Comparison of ENCODE assay signal across 8 mouse cellular contexts in the genomic region with DNA sequence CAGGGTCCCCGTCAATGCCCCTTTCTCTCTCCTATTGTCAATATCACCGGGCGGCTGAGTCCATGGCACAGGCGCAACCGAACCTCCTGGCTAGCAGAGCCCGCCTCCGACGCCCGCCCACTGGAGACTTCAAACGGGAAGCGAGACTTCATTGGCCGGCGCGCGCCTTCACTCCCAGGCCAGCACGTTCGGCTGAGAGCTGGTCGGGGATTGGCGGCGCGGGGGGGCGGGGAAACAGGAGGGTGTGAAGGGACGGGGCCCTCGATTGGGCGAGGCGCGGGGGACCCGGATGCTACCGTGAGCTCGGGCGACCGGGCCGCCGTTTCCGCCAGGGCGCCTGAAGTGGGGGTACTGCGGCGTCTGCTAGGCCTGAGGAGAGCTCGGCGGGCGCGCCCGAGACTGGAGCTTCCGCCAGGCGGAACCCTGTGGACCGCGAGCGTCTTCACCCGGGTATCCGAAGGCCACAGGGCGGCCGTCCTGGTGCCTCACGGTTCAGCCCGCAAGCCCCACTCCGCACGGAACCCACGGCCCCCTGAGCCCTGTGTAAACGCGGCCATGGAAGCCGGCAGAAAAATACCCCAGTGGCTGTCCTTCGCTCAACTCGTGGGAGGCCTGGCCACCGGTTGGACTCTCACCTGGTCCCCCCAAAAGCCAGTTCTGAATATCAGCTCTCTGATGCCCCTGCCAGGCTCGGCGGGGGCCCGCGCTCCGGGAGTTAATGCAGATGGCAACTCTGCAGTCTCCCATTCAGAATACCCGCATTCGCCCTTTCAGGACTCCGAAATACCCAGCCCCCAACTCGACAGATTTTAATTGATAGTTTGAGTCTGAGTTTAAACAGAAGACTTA. TPM values are rescaled to one million over a fixed set of nuclear protein-coding genes. Genes with fewer than 3 reads are reported as not detected.
DNase-seq lines count a peak whose midpoint lies in the region; ATAC-seq and TF ChIP-seq lines count a peak whose summit lies in the region.

Gene Ppp2r5e (minus strand): TSS at position 92 of the 849 bp plus-strand sequence.

- ATAC-seq in forebrain, postnatal 0 days = peak; percentile 99
- ATAC-seq in lung, embryonic 15.5 days (ENCODE audit: borderline replicate concordance, extremely low read depth, low FRiP score, low TSS enrichment) = peak; percentile 100

- peak; percentile 98 for DNase-seq in MEL (ENCODE audit: low read depth, low spot score)
- peak; percentile 98 to 99 for DNase-seq in cerebellum, adult 2 months
- peak; percentile 98 for DNase-seq in forebrain, postnatal 0 days
- DNase-seq in heart, postnatal 4 days = peak; percentile 99
- peak; percentile 98 for DNase-seq in layer of hippocampus, adult 8-10 months (ENCODE audit: low spot score in 2 of 2)
- DNase-seq in ovary, adult 18-20 months (ENCODE audit: low spot score) = peak; percentile 98
- DNase-seq in thymus, postnatal 0 days (ENCODE audit: low spot score) = peak; percentile 98

- H3K27me3 ChIP-seq in MEL (ENCODE audit: control insufficient read depth in 1 of 2, insufficient read depth in 2 of 2, low read length in 2 of 2) = no peaks in the 10 kb centered on the region
- H3K27me3 ChIP-seq in cerebellum, adult 2 months (ENCODE audit: control insufficient read depth, insufficient read depth, low read length) = no peaks in the 10 kb centered on the region
- H3K27me3 ChIP-seq in forebrain, postnatal 0 days (ENCODE audit: insufficient read depth, low read length) = no peaks in the 10 kb centered on the region
- no peaks in the 10 kb centered on the region for H3K27me3 ChIP-seq in lung, embryonic 15.5 days

- TF ChIP-seq EP300 in MEL (IDR thresholded peaks at IDR 0.05; ENCODE audit: low read depth in 1 of 2, low read length in 2 of 2) = no peak

- peak within 1 kb of the TSS; percentile 72 for H3K4me2 ChIP-seq in forebrain, postnatal 0 days (ENCODE audit: low read depth)
- H3K4me2 ChIP-seq in lung, embryonic 15.5 days = peak within 1 kb of the TSS; percentile 80

- H3K4me3 ChIP-seq in MEL (ENCODE audit: control insufficient read depth in 1 of 2, insufficient read depth in 1 of 2, low read depth in 2 of 2, low read length in 2 of 2) = peak within 1 kb of the TSS; percentile 98
- H3K4me3 ChIP-seq in cerebellum, adult 2 months (replicated peaks; ENCODE audit: insufficient read depth, low read depth, low read length) = peak within 1 kb of the TSS; percentile 82
- peak within 1 kb of the TSS; percentile 65 for H3K4me3 ChIP-seq in forebrain, postnatal 0 days (ENCODE audit: low read depth, low read length)
- H3K4me3 ChIP-seq in lung, embryonic 15.5 days = peak within 1 kb of the TSS; percentile 96

- TF ChIP-seq CTCF in MEL (IDR thresholded peaks at IDR 0.05 in 2 of 3, conservative IDR thresholded peaks at IDR 0.05 in 1 of 3; ENCODE audit: control insufficient read depth in 1 of 3, insufficient read depth in 1 of 3, low read depth in 2 of 3, low read length in 3 of 3, poor library complexity in 1 of 3, severe bottlenecking in 1 of 3) = no peak
- no peak for TF ChIP-seq CTCF in cerebellum, adult 2 months (IDR thresholded peaks at IDR 0.05; ENCODE audit: borderline replicate concordance, insufficient read depth, low read depth, low read length)
- peak; percentile 29; the same call in 1 of the 2 replicates for TF ChIP-seq CTCF in forebrain, postnatal 0 days (IDR thresholded peaks at IDR 0.05; ENCODE audit: low read depth)

- H3K79me2 ChIP-seq in MEL (ENCODE audit: control insufficient read depth, insufficient read depth, low read length, poor library complexity) = peaks cover 28% of the 10 kb centered on the region

- peak within 1 kb of the TSS; percentile 99 for H3K9ac ChIP-seq in MEL (ENCODE audit: control insufficient read depth, low read depth, low read length, poor library complexity, severe bottlenecking)
- H3K9ac ChIP-seq in forebrain, postnatal 0 days = peak within 1 kb of the TSS; percentile 81
- H3K9ac ChIP-seq in lung, embryonic 15.5 days = peak within 1 kb of the TSS; percentile 97

- peaks cover 9 to 12% of the 10 kb centered on the region in 2 experiments; a peak in 3 of 4 replicates for H3K4me1 ChIP-seq in MEL (ENCODE audit: control insufficient read depth in 1 of 2, insufficient read depth in 2 of 2, low read length in 2 of 2)
- H3K4me1 ChIP-seq in cerebellum, adult 2 months (ENCODE audit: control insufficient read depth, insufficient read depth, low read length) = peaks cover 12% of the 10 kb centered on the region
- H3K4me1 ChIP-seq in forebrain, postnatal 0 days (ENCODE audit: insufficient read depth) = peaks cover 4% of the 10 kb centered on the region; the same call in 1 of the 2 replicates
- peaks cover 20% of the 10 kb centered on the region for H3K4me1 ChIP-seq in lung, embryonic 15.5 days

- TF ChIP-seq POLR2A in MEL (IDR thresholded peaks at IDR 0.05; ENCODE audit: control insufficient read depth in 1 of 2, insufficient read depth in 1 of 2, low read depth in 1 of 2, low read length in 2 of 2, poor library complexity in 1 of 2) = peak; percentile 91 to 94
- TF ChIP-seq POLR2A in cerebellum, adult 2 months (IDR thresholded peaks at IDR 0.05; ENCODE audit: borderline replicate concordance, insufficient read depth, low read length) = peak; percentile 71

- WGBS in cerebellum, adult 2 months = under 1% methylated on average over 72 of the region's 72 CpGs
- 2% methylated on average over 72 of the region's 72 CpGs for WGBS in forebrain, postnatal 0 days
- WGBS in lung, embryonic 15.5 days = under 1% methylated on average over 72 of the region's 72 CpGs

- no peak for TF ChIP-seq RAD21 in MEL (IDR thresholded peaks at IDR 0.05; ENCODE audit: low read depth, low read length)

- peak within 1 kb of the TSS; percentile 79 for H3K27ac ChIP-seq in MEL (ENCODE audit: control insufficient read depth, low read depth, low read length)
- H3K27ac ChIP-seq in cerebellum, adult 2 months (ENCODE audit: insufficient read depth, low read length) = peak within 1 kb of the TSS; percentile 100
- peak within 1 kb of the TSS; percentile 98 for H3K27ac ChIP-seq in forebrain, postnatal 0 days (ENCODE audit: low read depth, low read length)
- H3K27ac ChIP-seq in lung, embryonic 15.5 days = peak within 1 kb of the TSS; percentile 95

- no peaks in the 10 kb centered on the region for H3K9me3 ChIP-seq in MEL (replicated peaks; ENCODE audit: insufficient read depth, low read length)
- no peaks in the 10 kb centered on the region for H3K9me3 ChIP-seq in forebrain, postnatal 0 days (ENCODE audit: low read length)
- H3K9me3 ChIP-seq in lung, embryonic 15.5 days = no peaks in the 10 kb centered on the region

- H3K36me3 ChIP-seq in MEL (ENCODE audit: control insufficient read depth in 1 of 2, insufficient read depth in 2 of 2, low read length in 2 of 2) = peaks cover 13 to 17% of the 10 kb centered on the region in 2 experiments
- H3K36me3 ChIP-seq in forebrain, postnatal 0 days (ENCODE audit: insufficient read depth) = peaks cover 5% of the 10 kb centered on the region
- H3K36me3 ChIP-seq in lung, embryonic 15.5 days = peaks cover 6% of the 10 kb centered on the region; the same call in 1 of the 2 replicates

TF ChIP-seq in MEL, 35 proteins besides CTCF, POLR2A, EP300 and RAD21 (continues in another document):
- TF ChIP-seq E2F4 (IDR thresholded peaks at IDR 0.05; ENCODE audit: borderline replicate concordance, low read depth, low read length) = no peak
- TF ChIP-seq MAFK (IDR thresholded peaks at IDR 0.05; ENCODE audit: borderline replicate concordance, low read depth, low read length) = no peak
- peak; percentile 71; the same call in 1 of the 2 replicates for TF ChIP-seq ZMIZ1 (IDR thresholded peaks at IDR 0.05; ENCODE audit: low read depth, low read length)
- TF ChIP-seq JUND (IDR thresholded peaks at IDR 0.05; ENCODE audit: low read depth, low read length) = no peak
- TF ChIP-seq POLR2AphosphoS5 (IDR thresholded peaks at IDR 0.05; ENCODE audit: borderline replicate concordance, low read depth, low read length) = no peak
- TF ChIP-seq ZC3H11A (IDR thresholded peaks at IDR 0.05; ENCODE audit: low read depth, low read length) = no peak
- no peak for TF ChIP-seq MEF2A (IDR thresholded peaks at IDR 0.05; ENCODE audit: extremely low read depth, insufficient replicate concordance, low read depth, low read length, poor library complexity, severe bottlenecking)
- TF ChIP-seq KAT2A (conservative IDR thresholded peaks at IDR 0.05; ENCODE audit: low read depth, low read length) = peak; percentile 66
- TF ChIP-seq ETS1 (IDR thresholded peaks at IDR 0.05; ENCODE audit: low read depth, low read length) = no peak
- no peak for TF ChIP-seq MYB (IDR thresholded peaks at IDR 0.05; ENCODE audit: low read depth, low read length)
- peak; percentile 87 for TF ChIP-seq HCFC1 (IDR thresholded peaks at IDR 0.05; ENCODE audit: low read depth, low read length)
- TF ChIP-seq GABPA (IDR thresholded peaks at IDR 0.05; ENCODE audit: low read depth, low read length) = no peak
- no peak for TF ChIP-seq RCOR1 (IDR thresholded peaks at IDR 0.05; ENCODE audit: low read depth, low read length)
- 0 out of 2 replicates have a peak, but pooled peaks have one; percentile 56 for TF ChIP-seq CHD1 (IDR thresholded peaks at IDR 0.05; ENCODE audit: low read depth, low read length)
- no peak for TF ChIP-seq BHLHE40 (IDR thresholded peaks at IDR 0.05; ENCODE audit: borderline replicate concordance, low read depth, low read length)
- TF ChIP-seq UBTF (IDR thresholded peaks at IDR 0.05; ENCODE audit: borderline replicate concordance, insufficient read depth, low read depth, low read length) = no peak
- no peak for TF ChIP-seq SMC3 (IDR thresholded peaks at IDR 0.05; ENCODE audit: low read depth, low read length)
- TF ChIP-seq NELFE (IDR thresholded peaks at IDR 0.05; ENCODE audit: low read depth, low read length) = peak; percentile 94
- TF ChIP-seq NRF1 (IDR thresholded peaks at IDR 0.05; ENCODE audit: insufficient read depth, low read depth, low read length, poor library complexity, severe bottlenecking) = peak; percentile 58; the same call in 1 of the 2 replicates
- no peak for TF ChIP-seq ZNF384 (IDR thresholded peaks at IDR 0.05; ENCODE audit: low read depth, low read length)

RNA-seq across cellular contexts. Expression of gene Ppp2r5e, which starts in this region (rescaled TPM):
- 9.0 and 10.8 TPM in 2 replicates for total RNA-seq in MEL (2012; rRNA removed)
- polyA plus RNA-seq in MEL (2012; ENCODE audit: insufficient read depth in 1 of 2, insufficient read length in 2 of 2, low read depth in 1 of 2, low replicate concordance in 2 of 2, missing spikeins in 1 of 2) = 100 to 1,000 TPM in 1 of 2 experiments, 10 to 100 TPM in 1; 21.3 to 200 TPM
- 39.4 and 42.7 TPM in 2 replicates for polyA plus RNA-seq in cerebellum, adult 2 months (2012; rRNA removed)
- 35.4 and 50.8 TPM in 2 replicates for total RNA-seq in forebrain, postnatal 0 days (2014; rRNA removed)
- 22.7 and 26.7 TPM in 2 replicates for polyA plus RNA-seq in forebrain, postnatal 0 days (2015; fragmentation: Nextera tagmentation; extraction: Ambion mirVana)
- 10 to 100 TPM; 35.1 to 39.1 TPM for total RNA-seq in heart, postnatal 4 days (2021)
- 10 to 100 TPM; 71.9 to 77.1 (median 76.4) TPM for total RNA-seq in layer of hippocampus, adult 8-10 months (2022)
- 13.3 and 13.9 TPM in 2 replicates for polyA plus RNA-seq in lung, embryonic 15.5 days (2015; fragmentation: Nextera tagmentation; extraction: Ambion mirVana)
- 15.0 and 17.0 TPM in 2 replicates for polyA plus RNA-seq in thymus, postnatal 0 days (2015; fragmentation: Nextera tagmentation; extraction: Ambion mirVana)

Comparison
In these comparisons a context has a peak if more than half of its experiments do, and no peak if none do; other contexts are left out.
1. Peak in every context shown above with its lines: DNase-seq, ATAC-seq, H3K4me3 ChIP-seq and H3K27ac ChIP-seq.